Mouse (Mus musculus): ENCODE measurements at regions not wholly inside any gene's neighbourhood (a gene's known extent, or its start where the extent isn't known, plus 50 kb on each side); places are given as distances from the start of the nearest gene placed in this dataset.

GRCm38 (mm10) chr13:54880204-54880603 is 69.0 kb upstream of the Unc5a start:
- POLR2A ChIA-PET: no interaction called here
- H3K27me3 ChIP-seq: peaks cover 24% of the 10 kb centered on the region
- no peak for TF ChIP-seq CTCF (IDR thresholded peaks at IDR 0.05)
- ATAC-seq: no peak
- CTCF ChIA-PET: no interaction called here
- DNase-seq (ENCODE audit: low read depth, low spot score): no peak
- in situ Hi-C loops (cut with MboI; ENCODE audit: low pct_unique_long_range_greater_than_20kb): no loop called here

- ChIA-PET CTCF (no interaction called here), POLR2A (no interaction called here)
- in situ Hi-C loops (cut with MboI; ENCODE audit: low pct_unique_long_range_greater_than_20kb): no loop called here
- no peak for ATAC-seq
- no peak for TF ChIP-seq CTCF (IDR thresholded peaks at IDR 0.05)
- peaks cover 39% of the 10 kb centered on the region for H3K27me3 ChIP-seq
- no peak for DNase-seq (ENCODE audit: low read depth, low spot score)
Observed at GRCm38 (mm10) chr13:54882781-54883180, 66.4 kb upstream of the Unc5a start.

GRCm38 (mm10) chr13:54883748-54884708 is 65.2 kb upstream of the Unc5a start:
- H3K27me3 ChIP-seq: peaks cover 51% of the 10 kb centered on the region
- CTCF ChIA-PET: no interaction called here
- TF ChIP-seq CTCF (IDR thresholded peaks at IDR 0.05): no peak
- ATAC-seq: no peak
- POLR2A ChIA-PET: no interaction called here
- no peak for DNase-seq (ENCODE audit: low read depth, low spot score)
- in situ Hi-C loops (cut with MboI; ENCODE audit: low pct_unique_long_range_greater_than_20kb): no loop called here

- TF ChIP-seq CTCF (IDR thresholded peaks at IDR 0.05): no peak
- DNase-seq (ENCODE audit: low read depth, low spot score): no peak
Observed at GRCm38 (mm10) chr13:54884709-54885460, 64.3 kb upstream of the Unc5a start.

GRCm38 (mm10) chr13:54887366-54887921 is 61.8 kb upstream of the Unc5a start:
- ATAC-seq (no peak), DNase-seq (ENCODE audit: low read depth, low spot score) (no peak)
- H3K27me3 ChIP-seq: peaks cover 55% of the 10 kb centered on the region
- ChIA-PET POLR2A (no interaction called here), CTCF (no interaction called here)
- in situ Hi-C loops (cut with MboI; ENCODE audit: low pct_unique_long_range_greater_than_20kb): loop anchor here (5.0 kb wide), 1 partner anchor 90 kb away; no protein-coding TSS in a partner anchor
- TF ChIP-seq CTCF (IDR thresholded peaks at IDR 0.05): no peak

More at GRCm38 (mm10) chr13:54884709-54885460, 64.3 kb upstream of the Unc5a start:
- no peak for ATAC-seq
- H3K27me3 ChIP-seq: peaks cover 52% of the 10 kb centered on the region
- ChIA-PET CTCF (no interaction called here), POLR2A (no interaction called here)
- in situ Hi-C loops (cut with MboI; ENCODE audit: low pct_unique_long_range_greater_than_20kb): loop anchor here (5.0 kb wide), 1 partner anchor 88 kb away; no protein-coding TSS in a partner anchor

- DNase-seq (ENCODE audit: low read depth, low spot score) (no peak), ATAC-seq (no peak)
- CTCF ChIA-PET: no interaction called here
- H3K27me3 ChIP-seq: peaks cover 55% of the 10 kb centered on the region
- POLR2A ChIA-PET: no interaction called here
- no peak for TF ChIP-seq CTCF (IDR thresholded peaks at IDR 0.05)
- in situ Hi-C loops (cut with MboI; ENCODE audit: low pct_unique_long_range_greater_than_20kb): loop anchor here (5.0 kb wide), 1 partner anchor 91 kb away; no protein-coding TSS in a partner anchor
Observed at GRCm38 (mm10) chr13:54888021-54888420, 61.2 kb upstream of the Unc5a start.

- ChIA-PET CTCF (no interaction called here), POLR2A (no interaction called here)
- in situ Hi-C loops (cut with MboI; ENCODE audit: low pct_unique_long_range_greater_than_20kb): loop anchor here (5.0 kb wide), 1 partner anchor 93 kb away; no protein-coding TSS in a partner anchor
- ATAC-seq (no peak), DNase-seq (ENCODE audit: low read depth, low spot score) (no peak)
- peaks cover 47% of the 10 kb centered on the region for H3K27me3 ChIP-seq
- TF ChIP-seq CTCF (IDR thresholded peaks at IDR 0.05): no peak
Observed at GRCm38 (mm10) chr13:54889684-54890399, 59.4 kb upstream of the Unc5a start.

GRCm38 (mm10) chr13:54892572-54892971 is 56.6 kb upstream of the Unc5a start:
- CTCF ChIA-PET: no interaction called here
- POLR2A ChIA-PET: no interaction called here

GRCm38 (mm10) chr13:54893651-54894050 is 55.6 kb upstream of the Unc5a start:
- POLR2A ChIA-PET: no interaction called here
- TF ChIP-seq CTCF (IDR thresholded peaks at IDR 0.05): no peak

More at GRCm38 (mm10) chr13:54892572-54892971, 56.6 kb upstream of the Unc5a start:
- ATAC-seq: no peak
- in situ Hi-C loops (cut with MboI; ENCODE audit: low pct_unique_long_range_greater_than_20kb): no loop called here
- peaks cover 40% of the 10 kb centered on the region for H3K27me3 ChIP-seq
- DNase-seq (ENCODE audit: low read depth, low spot score): no peak
- no peak for TF ChIP-seq CTCF (IDR thresholded peaks at IDR 0.05)

GRCm38 (mm10) chr13:54895981-54896380 is 53.2 kb upstream of the Unc5a start:
- in situ Hi-C loops (cut with MboI; ENCODE audit: low pct_unique_long_range_greater_than_20kb): no loop called here
- TF ChIP-seq CTCF (IDR thresholded peaks at IDR 0.05): no peak
- ChIA-PET CTCF (no interaction called here), POLR2A (no interaction called here)
- ATAC-seq (no peak), DNase-seq (ENCODE audit: low read depth, low spot score) (no peak)
- H3K27me3 ChIP-seq: peaks cover 25% of the 10 kb centered on the region

More at GRCm38 (mm10) chr13:54893651-54894050, 55.6 kb upstream of the Unc5a start:
- in situ Hi-C loops (cut with MboI; ENCODE audit: low pct_unique_long_range_greater_than_20kb): no loop called here
- no peak for DNase-seq (ENCODE audit: low read depth, low spot score)
- peaks cover 31% of the 10 kb centered on the region for H3K27me3 ChIP-seq
- ATAC-seq: no peak
- CTCF ChIA-PET: no interaction called here

Data from Patski (cell line).